Mouse (Mus musculus): ENCODE measurements around the gene Ddi1. TPM values are rescaled to one million over a fixed set of nuclear protein-coding genes. Genes with fewer than 3 reads are reported as not detected.

The Ddi1 gene
- 0.04 and 0.05 TPM in 2 replicates for polyA plus RNA-seq (2015; fragmentation: Nextera tagmentation; extraction: Ambion mirVana)

DNA sequence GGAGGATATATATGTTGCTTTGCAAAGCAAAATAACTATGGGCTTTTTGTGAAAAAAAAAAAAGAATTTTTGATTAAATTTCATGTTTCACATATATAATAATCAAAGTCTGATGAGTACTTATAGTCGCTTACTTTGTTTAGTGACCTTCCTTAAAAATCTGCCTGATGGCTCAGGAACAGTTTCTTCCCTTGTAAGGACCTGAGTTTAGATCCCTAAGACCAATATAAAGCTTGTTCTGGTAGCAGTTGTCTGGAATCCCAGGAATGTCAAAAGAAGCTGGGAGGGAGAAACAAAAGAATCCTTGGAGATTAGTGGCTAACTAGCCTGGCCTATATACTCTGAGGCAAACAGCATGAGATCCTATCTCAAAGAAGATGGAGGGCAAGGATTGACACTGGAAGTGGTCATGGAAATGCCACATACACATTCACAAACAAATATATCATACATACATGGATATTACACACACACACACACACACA is at the start of gene Ddi1:
TSS of gene Ddi1 (minus strand) at position 51 of the 485 bp plus-strand sequence.

Other genes starting within 250 kb of the Ddi1 start
- 7.1 and 8.9 TPM in 2 replicates for gene Pdgfd, start 101.3 kb downstream of the Ddi1 start, polyA plus RNA-seq (2015; fragmentation: Nextera tagmentation; extraction: Ambion mirVana)